Mouse (Mus musculus) embryonic fibroblast, embryonic 13.5 days (primary cell): Measurements from ENCODE around the gene Commd9.

Experiments used
- CTCF ChIP-seq: IDR thresholded peaks from 2 replicates; pipeline ENCODE4 v1.5.1; 2011; ENCODE audit warnings: mild to moderate bottlenecking, control low read depth, low read length, moderate library complexity, borderline replicate concordance; ENCODE audit not compliant: insufficient read depth
- POLR2A ChIP-seq: IDR thresholded peaks from 2 replicates; pipeline ENCODE4 v1.6.1; 2011; ENCODE audit warnings: low read depth, mild to moderate bottlenecking, control low read depth, low read length, moderate library complexity

DNA sequence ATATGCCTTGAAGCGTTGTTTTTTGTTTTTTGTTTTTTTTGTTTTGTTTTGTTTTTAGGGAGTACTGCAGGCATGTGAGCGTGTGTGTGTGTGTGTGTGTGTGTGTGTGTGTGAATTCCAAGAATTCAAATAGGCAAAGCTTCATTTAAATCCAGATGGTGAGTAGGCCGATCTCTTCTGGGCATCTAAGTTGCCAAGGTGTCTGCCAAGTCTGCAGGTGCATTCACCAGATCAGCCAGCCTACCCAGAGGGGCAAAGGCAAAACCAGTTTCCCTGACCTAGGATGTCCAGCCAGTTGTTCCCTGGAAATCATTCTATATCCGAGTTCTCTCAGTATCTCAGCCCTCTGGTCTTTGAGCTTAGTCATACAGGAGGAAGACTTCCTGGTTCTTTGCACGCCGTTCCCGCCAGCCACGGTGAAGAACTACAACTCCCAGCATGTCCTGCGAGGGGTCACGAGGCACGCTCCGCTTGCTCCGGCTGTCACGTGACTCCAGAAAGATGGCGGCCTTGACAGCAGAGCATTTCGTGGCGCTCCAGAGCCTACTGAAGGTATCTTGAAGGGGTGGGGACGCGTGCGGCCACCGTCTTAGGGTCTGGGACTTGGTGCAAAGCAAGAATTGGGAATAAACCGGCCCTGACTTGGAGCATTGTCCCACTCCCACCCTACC is at the start of gene Commd9:
- TF ChIP-seq POLR2A: peak; percentile 85
- no peak for TF ChIP-seq CTCF
